Mouse (Mus musculus) liver, embryonic 16.5 days (tissue): ENCODE data around the gene Rras2. TPM values are rescaled to one million over a fixed set of nuclear protein-coding genes. Genes with fewer than 3 reads are reported as not detected.
A peak's percentile ranks its signal among the peaks of the same experiment; 100 is the strongest.

Source experiments
- ATAC-seq: fragments of 200-750 bp; cut with Nextera tagmentation; 2 replicates; pipeline ENCODE4 v1.8.0; 2017; ENCODE audit warnings: low read depth, mild to moderate bottlenecking, moderate number of reproducible peaks, moderate library complexity
- H3K27ac ChIP-seq: fragments of 300-500 bp; sonication (generic); 2 replicates; pipeline ENCODE4 v1.5.1; 2014; ENCODE audit warnings: mild to moderate bottlenecking, low read length
- H3K27me3 ChIP-seq: fragments of 300-500 bp; sonication (generic); 2 replicates; pipeline ENCODE4 v1.6.1; 2014; ENCODE audit warnings: low read depth, low read length, mixed read lengths; ENCODE audit not compliant: control insufficient read depth, insufficient read depth
- H3K36me3 ChIP-seq: fragments of 300-500 bp; sonication (generic); 2 replicates; pipeline ENCODE4 v1.6.1; 2014; ENCODE audit warnings: mild to moderate bottlenecking; ENCODE audit not compliant: control insufficient read depth, insufficient read depth
- H3K4me1 ChIP-seq: fragments of 300-500 bp; sonication (generic); 2 replicates; pipeline ENCODE4 v1.6.1; 2014; ENCODE audit warnings: low read depth, low read length, mixed read lengths; ENCODE audit not compliant: control insufficient read depth
- H3K4me2 ChIP-seq: fragments of 300-500 bp; sonication (generic); 2 replicates; pipeline ENCODE4 v1.6.1; 2014; ENCODE audit warnings: low read depth, low read length, mixed read lengths
- H3K4me3 ChIP-seq: fragments of 300-500 bp; sonication (generic); 2 replicates; pipeline ENCODE4 v1.5.1; 2014; ENCODE audit warnings: low read depth, mild to moderate bottlenecking, low read length
- H3K9ac ChIP-seq: fragments of 300-500 bp; sonication (generic); 2 replicates; pipeline ENCODE4 v1.6.1; 2014; ENCODE audit warnings: low read depth, low read length
- H3K9me3 ChIP-seq: fragments of 300-500 bp; sonication (generic); replicated peaks from 2 replicates; pipeline ENCODE4 v1.6.1; 2016; ENCODE audit warnings: low read length; ENCODE audit not compliant: control insufficient read depth
- WGBS: fragments of 180-500 bp; shearing (Covaris S2); extraction: QIAGEN DNeasy Blood & Tissue Kit; methylation state at CpG from one replicate; pipeline ENCODE4 v1.1.7; 2014; ENCODE audit not compliant: insufficient replicate concordance; 5-methylcytosine and 5-hydroxymethylcytosine counted together
- polyA plus RNA-seq: library from polyadenylated mRNA; unstranded; fragments of >200 nt; fragmentation: Nextera tagmentation; extraction: Ambion mirVana; gene quantifications from 2 replicates; pipeline ENCODE4 v1.2.1, GENCODE M21; 2015

The Rras2 gene
- polyA plus RNA-seq: 5.9 and 6.8 TPM in 2 replicates

DNA sequence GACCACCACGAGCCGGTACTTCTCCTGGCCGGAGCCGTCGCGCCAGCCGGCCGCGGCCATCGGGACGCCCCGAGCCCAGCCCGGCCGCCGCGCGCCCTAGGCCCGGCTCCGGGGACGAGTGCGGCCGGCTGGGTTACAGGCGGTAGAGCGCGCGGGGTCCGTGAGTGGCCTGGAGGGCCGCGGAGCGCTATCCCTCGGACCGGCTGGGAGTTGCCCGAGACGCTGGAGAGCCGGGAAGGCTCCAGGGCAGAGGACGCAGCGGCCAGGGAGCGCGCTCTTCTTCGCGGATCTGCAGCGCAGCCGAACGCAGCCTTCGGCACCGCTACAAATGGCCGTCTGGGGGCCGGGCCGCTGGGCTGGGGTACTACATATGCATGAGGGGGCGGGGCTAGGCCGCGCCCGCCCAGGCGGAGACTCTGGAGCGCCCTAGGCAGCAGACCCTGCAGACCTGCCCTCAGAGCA lies at the start of gene Rras2:
Gene Rras2, minus strand, starts transcription at position 338 of the 462 bp plus-strand sequence.
- Histone ChIP-seq H3K27me3 (peaks cover 29% of the 10 kb centered on the region), H3K4me3 (peak within 1 kb of the TSS; percentile 66), H3K4me2 (peak within 1 kb of the TSS; percentile 60), H3K36me3 (no peaks in the 10 kb centered on the region), H3K9ac (peak within 1 kb of the TSS; percentile 57), H3K4me1 (peaks cover 3% of the 10 kb centered on the region; the same call in 1 of the 2 replicates), H3K9me3 (no peaks in the 10 kb centered on the region), H3K27ac (peak within 1 kb of the TSS; percentile 50)
- ATAC-seq: peak; percentile 90
- WGBS: under 1% methylated on average over 55 of the region's 55 CpGs

DNA sequence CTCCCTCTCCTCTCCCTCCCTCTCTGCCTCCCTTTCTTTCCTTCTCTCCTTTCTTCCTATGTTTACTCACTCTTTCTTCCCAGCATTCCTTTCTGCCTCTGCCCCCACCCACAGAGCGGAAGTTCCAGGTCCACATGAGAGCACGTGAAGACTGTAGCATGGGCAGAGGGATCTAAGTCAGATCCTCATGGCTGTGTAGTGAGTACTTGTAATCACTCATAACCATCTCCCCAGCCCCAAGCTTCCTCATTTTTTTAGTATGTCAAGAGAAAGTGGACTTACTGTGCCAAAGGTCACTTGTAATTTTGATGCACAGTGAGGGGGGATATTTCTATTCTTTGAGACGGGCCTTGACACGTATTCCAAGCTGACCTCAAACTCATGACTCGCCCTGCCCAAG lies 45.4 kb upstream of the Rras2 start:
- ATAC-seq: no peak
- no peaks in the 10 kb centered on the region for H3K4me1 ChIP-seq
- no peak overlapping the region for H3K4me2 ChIP-seq
- 55% methylated on average over 5 of the region's 5 CpGs for WGBS
- H3K27ac ChIP-seq: no peak overlapping the region
- H3K36me3 ChIP-seq: no peaks in the 10 kb centered on the region
- no peaks in the 10 kb centered on the region for H3K9me3 ChIP-seq
- H3K4me3 ChIP-seq: no peak overlapping the region
- no peak overlapping the region for H3K9ac ChIP-seq
- no peaks in the 10 kb centered on the region for H3K27me3 ChIP-seq

GRCm38 (mm10) chr7:114161101-114161500 lies 43.5 kb upstream of the Rras2 start:
- H3K36me3 ChIP-seq: no peaks in the 10 kb centered on the region
- no peak overlapping the region for H3K27ac ChIP-seq
- H3K4me1 ChIP-seq: no peaks in the 10 kb centered on the region
- H3K4me2 ChIP-seq: no peak overlapping the region
- no peaks in the 10 kb centered on the region for H3K9me3 ChIP-seq
- H3K27me3 ChIP-seq: no peaks in the 10 kb centered on the region
- no peak for ATAC-seq
- no peak overlapping the region for H3K4me3 ChIP-seq
- WGBS: 20% methylated on average over 8 of the region's 8 CpGs
- H3K9ac ChIP-seq: no peak overlapping the region

- Histone ChIP-seq H3K4me2 (no peak overlapping the region), H3K9me3 (no peaks in the 10 kb centered on the region), H3K27ac (no peak overlapping the region), H3K4me1 (no peaks in the 10 kb centered on the region), H3K4me3 (no peak overlapping the region), H3K9ac (no peak overlapping the region), H3K36me3 (no peaks in the 10 kb centered on the region), H3K27me3 (no peaks in the 10 kb centered on the region)
- no peak for ATAC-seq
- WGBS: 68% methylated on average over 12 of the region's 12 CpGs
Measured at GRCm38 (mm10) chr7:114157716-114158278, 40.2 kb upstream of the Rras2 start.

- H3K4me1 ChIP-seq: no peaks in the 10 kb centered on the region
- H3K9me3 ChIP-seq: no peaks in the 10 kb centered on the region
- 75% methylated on average over 4 of the region's 4 CpGs for WGBS
- H3K4me3 ChIP-seq: no peak overlapping the region
- no peak overlapping the region for H3K9ac ChIP-seq
- no peak overlapping the region for H3K27ac ChIP-seq
- no peaks in the 10 kb centered on the region for H3K27me3 ChIP-seq
- ATAC-seq: no peak
- H3K36me3 ChIP-seq: no peaks in the 10 kb centered on the region
- H3K4me2 ChIP-seq: no peak overlapping the region
Measured at GRCm38 (mm10) chr7:114156364-114156763, 38.8 kb upstream of the Rras2 start.

DNA sequence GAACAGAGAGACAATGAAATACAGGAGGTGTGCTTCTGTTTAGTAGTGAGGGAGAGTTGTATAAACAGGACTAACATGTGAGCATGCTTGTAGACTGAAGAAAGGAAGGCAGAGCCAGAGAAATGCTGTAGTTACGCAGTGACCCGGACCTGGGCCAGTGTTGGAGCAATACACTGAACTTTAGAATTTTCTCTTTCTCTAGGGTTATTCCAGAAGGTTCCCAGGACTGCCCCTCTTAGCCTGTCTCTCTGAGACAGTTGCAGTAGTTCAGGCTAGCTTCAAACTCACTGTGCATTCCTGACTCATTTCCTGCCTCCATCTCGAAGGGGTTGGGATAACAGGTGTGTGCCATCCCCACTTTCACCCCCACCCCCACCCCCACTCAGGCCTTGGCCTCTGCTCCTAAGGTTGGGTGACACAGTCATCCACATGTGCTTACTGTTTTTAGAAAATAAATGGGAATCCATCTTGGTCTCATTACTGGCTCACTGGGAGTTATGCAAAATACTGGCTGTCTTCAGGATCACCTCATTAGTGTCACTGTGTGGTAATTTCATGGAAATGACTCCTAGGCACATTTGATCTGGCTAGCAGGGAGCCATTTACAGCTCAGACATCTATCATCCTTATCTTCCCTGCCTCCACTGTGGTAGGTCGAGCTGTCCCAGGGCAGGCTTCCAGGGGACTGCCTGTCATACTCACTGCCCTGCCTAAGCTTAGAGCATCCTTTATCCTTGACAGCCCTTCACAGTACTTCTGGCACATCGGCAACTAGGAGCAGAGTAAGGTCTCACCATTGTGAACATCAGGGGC lies 37.7 kb upstream of the Rras2 start:
- ATAC-seq: no peak
- H3K4me3 ChIP-seq: no peak overlapping the region
- H3K27ac ChIP-seq: no peak overlapping the region
- no peaks in the 10 kb centered on the region for H3K4me1 ChIP-seq
- no peaks in the 10 kb centered on the region for H3K27me3 ChIP-seq
- H3K36me3 ChIP-seq: no peaks in the 10 kb centered on the region
- no peak overlapping the region for H3K4me2 ChIP-seq
- H3K9me3 ChIP-seq: no peaks in the 10 kb centered on the region
- H3K9ac ChIP-seq: no peak overlapping the region
- WGBS: 51% methylated on average over 5 of the region's 5 CpGs

- Histone ChIP-seq H3K27me3 (no peaks in the 10 kb centered on the region), H3K4me3 (no peak overlapping the region), H3K4me1 (no peaks in the 10 kb centered on the region), H3K27ac (no peak overlapping the region), H3K4me2 (no peak overlapping the region), H3K9ac (no peak overlapping the region), H3K36me3 (no peaks in the 10 kb centered on the region), H3K9me3 (no peaks in the 10 kb centered on the region)
- ATAC-seq: no peak
- WGBS: 79% methylated on average over 5 of the region's 5 CpGs
Measured at GRCm38 (mm10) chr7:114151036-114151780, 33.6 kb upstream of the Rras2 start.

DNA sequence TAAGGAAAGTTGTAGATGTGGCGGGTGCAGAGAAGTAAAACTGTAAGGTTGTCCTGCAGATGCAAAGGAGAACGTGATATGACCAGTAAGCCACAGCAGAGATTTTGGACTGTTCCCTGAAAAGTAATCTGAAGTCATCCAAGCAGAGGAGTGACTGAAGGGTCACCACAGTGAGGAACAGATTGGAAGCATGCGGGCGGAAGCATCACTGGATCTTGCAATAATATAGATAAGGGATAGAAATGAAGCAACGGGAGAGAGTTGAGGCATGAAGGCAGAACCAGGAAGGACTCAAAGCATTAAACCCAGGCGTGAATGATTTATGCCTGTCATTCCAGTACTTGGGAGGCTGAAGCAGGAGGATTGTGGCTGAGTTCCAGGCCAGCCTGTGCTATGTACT lies 32.0 kb upstream of the Rras2 start:
- no peak overlapping the region for H3K27ac ChIP-seq
- H3K4me1 ChIP-seq: no peaks in the 10 kb centered on the region
- ATAC-seq: no peak
- 65% methylated on average over 6 of the region's 6 CpGs for WGBS
- no peak overlapping the region for H3K4me3 ChIP-seq
- no peaks in the 10 kb centered on the region for H3K27me3 ChIP-seq
- no peak overlapping the region for H3K9ac ChIP-seq
- H3K9me3 ChIP-seq: no peaks in the 10 kb centered on the region
- H3K36me3 ChIP-seq: no peaks in the 10 kb centered on the region
- H3K4me2 ChIP-seq: no peak overlapping the region

GRCm38 (mm10) chr7:114149135-114149534 lies 31.6 kb upstream of the Rras2 start:
- H3K4me2 ChIP-seq: no peak overlapping the region
- no peaks in the 10 kb centered on the region for H3K27me3 ChIP-seq
- no peaks in the 10 kb centered on the region for H3K9me3 ChIP-seq
- no peak for ATAC-seq
- H3K4me1 ChIP-seq: no peaks in the 10 kb centered on the region
- no peaks in the 10 kb centered on the region for H3K36me3 ChIP-seq
- no peak overlapping the region for H3K9ac ChIP-seq
- no peak overlapping the region for H3K4me3 ChIP-seq
- H3K27ac ChIP-seq: no peak overlapping the region
- 57% methylated on average over 4 of the region's 4 CpGs for WGBS
